Mouse (Mus musculus): Measurements from ENCODE around the gene Trim45. TPM values are rescaled to one million over a fixed set of nuclear protein-coding genes. Genes with fewer than 3 reads are reported as not detected.

Gene Trim45
- total RNA-seq, 2 experiments from 2014 or later, result 7.9 to 9.1 TPM

Other genes starting within 250 kb of the Trim45 start
- gene Man1a2, start 236.7 kb upstream of the Trim45 start, total RNA-seq (2021), result 100 to 1,000 TPM; 122 to 141 TPM
- gene Vtcn1, start 96.7 kb upstream of the Trim45 start, total RNA-seq (2021), result not detected
- 1 to 10 TPM; 1.4 to 2.3 TPM for gene Ttf2, start 47.5 kb downstream of the Trim45 start, total RNA-seq (2021)
- gene Cd101, start 107.4 kb downstream of the Trim45 start, total RNA-seq (2021), result under 1 TPM; 0.28 to 0.37 TPM
- gene Ptgfrn, start 188.1 kb downstream of the Trim45 start, total RNA-seq (2021), result 10 to 100 TPM in 1 of 2 experiments, 1 to 10 TPM in 1; 10.0 to 11.1 TPM